Mouse (Mus musculus) monocyte, adult 5-6 weeks (primary cell): Measurements from ENCODE around the gene Kif22. TPM values are rescaled to one million over a fixed set of nuclear protein-coding genes. Genes with fewer than 3 reads are reported as not detected.
"Not testable (repeated sequence)": the region's sequence is repeated elsewhere in the genome, so short reads cannot be mapped to it uniquely, and the experiment has no call there.

Experiments
- ATAC-seq: fragments of 153-309, 156-312 bp; replicated peaks from 2 replicates; pipeline ENCODE4 v1.8.0; 2017; ENCODE audit warnings: mild to moderate bottlenecking; ENCODE audit not compliant: low TSS enrichment, insufficient number of reproducible peaks, severe bottlenecking, poor library complexity, low FRiP score
- total RNA-seq: library from RNA; stranded (forward); fragments of 200-1000, 200-491, 200-594 nt; gene quantifications from 3 replicates; pipeline ENCODE4 v1.2.3, GENCODE M21; 2017

Kif22 gene
- 0.85 to 3.7 TPM (median 0.97 TPM) in 3 replicates for total RNA-seq

DNA sequence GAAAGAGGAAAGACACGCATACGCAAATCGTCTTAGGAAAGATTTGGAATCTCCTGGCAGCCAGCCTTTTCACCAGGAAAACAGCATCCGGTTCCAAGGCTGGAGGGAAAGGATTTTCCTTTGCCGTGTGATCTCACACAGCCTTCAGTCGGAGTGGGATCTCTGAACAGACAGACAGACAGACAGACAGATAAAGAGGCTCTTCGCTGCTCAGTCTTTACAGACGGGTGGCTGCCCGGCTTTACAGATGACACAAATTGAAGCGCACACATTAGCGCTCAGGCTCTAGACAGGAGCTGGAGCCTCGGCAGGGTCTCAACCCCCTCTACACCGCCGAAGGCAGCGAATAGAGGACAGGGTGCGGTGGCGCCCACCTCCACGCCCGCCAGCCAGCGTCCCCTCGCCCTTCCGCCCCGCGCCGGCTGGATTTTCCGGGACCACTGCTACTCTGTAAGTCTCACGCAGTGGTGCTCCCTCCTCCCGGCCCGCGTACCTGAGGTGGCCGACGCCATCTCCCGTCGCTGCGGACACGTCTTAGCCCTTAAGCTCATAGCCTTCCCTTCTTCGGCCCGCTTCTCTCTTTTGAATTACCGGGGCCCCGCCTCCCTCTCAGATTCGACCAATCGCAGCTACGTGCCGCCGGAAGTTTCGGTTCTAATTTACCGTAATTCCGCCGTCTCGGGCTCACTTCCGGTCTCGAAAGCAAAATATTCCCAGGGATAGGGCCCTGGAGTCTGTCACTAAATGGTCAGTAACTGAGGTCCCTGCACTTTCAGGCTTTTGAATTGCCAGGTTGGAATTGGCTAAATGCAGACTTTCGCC is at the start of gene Kif22:
TSS of gene Kif22 (minus strand) at position 621 of the 822 bp plus-strand sequence.
- peak; percentile 100 for ATAC-seq

DNA sequence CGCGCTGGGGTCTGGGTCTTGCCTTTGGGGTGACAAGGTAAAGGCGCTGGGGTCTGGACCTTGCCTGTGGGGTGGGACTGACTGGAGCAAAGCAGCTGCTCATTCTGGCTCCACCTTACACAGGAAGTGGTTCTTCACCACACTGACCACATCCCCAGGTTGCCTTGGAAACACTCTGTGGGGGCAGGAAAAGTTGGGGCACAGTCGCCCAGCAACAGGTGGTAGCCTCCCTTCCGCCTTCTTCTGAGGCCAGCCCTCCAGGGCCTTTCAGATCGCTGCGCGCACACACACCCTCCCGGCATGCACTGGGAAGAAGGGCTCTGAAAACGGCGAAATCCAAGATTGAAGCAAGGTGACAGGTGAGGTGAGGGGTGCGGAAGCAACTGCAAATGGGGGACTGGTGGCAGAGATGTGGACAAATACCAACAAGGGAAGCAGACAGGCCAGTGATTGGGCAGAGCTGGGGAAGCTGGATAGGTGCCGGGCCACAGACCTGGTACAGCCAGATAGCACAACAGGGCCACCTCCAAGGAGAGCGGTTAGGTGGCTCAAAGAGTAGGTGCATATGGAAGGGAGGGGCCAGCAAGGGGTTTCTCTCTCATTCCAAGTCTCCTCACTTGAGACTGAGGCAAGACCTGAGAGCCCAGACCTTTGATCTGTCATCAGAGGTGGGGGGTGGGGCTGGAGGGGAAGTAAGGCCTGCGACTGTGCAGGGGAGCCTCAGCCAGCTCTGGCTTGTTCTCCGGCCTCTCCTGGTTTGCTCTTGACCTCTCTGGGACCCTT is 49.0 kb upstream of the Kif22 start, which contains the start of gene AI467606:
TSS of gene AI467606 (plus strand) at position 246 of the 783 bp plus-strand sequence.
- ATAC-seq = peak; percentile 98

DNA sequence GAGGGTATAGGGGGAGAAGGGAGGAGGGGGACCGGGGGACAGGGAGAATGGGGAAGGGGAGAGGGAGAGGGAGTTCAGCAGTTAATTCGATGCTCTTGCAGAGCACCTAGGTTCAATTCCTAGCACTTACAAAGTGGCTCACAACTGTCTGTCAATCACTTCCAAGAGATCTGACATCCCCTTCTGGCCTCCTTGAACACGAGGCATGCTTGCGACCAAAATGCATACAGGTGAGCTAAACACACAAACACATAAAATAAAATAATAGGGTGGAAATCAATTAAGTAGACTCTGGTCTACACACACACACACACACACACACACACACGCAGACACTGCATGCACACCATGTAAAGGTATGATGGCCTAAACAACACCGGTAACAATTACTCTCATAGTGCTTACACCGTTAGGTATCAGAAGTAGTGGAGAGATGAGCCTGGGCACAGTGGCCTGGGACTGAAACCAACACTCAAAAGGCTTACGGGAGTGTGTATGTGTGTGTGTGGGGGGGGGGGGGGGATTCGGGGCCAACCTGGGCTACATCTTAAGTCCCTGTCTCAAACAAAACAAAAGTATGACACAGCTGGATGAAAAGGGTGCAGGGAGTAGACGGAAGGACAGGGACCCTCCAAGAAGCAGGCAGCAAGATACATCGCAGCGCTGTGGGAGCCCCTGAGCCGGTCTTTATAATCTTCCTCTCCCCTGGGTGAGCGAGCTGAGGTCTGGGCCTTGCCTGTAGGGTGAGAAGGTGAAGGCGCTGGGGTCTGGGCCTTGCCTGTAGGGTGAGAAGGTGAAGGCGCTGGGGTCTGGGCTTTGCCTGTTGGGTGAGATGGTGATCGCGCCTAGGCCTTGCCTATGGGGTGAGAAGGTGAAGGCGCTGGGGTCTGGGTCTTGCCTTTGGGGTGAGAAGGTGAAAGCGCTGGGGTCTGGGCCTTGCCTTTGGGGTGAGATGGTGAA is 48.2 kb upstream of the Kif22 start:
- no peak for ATAC-seq

DNA sequence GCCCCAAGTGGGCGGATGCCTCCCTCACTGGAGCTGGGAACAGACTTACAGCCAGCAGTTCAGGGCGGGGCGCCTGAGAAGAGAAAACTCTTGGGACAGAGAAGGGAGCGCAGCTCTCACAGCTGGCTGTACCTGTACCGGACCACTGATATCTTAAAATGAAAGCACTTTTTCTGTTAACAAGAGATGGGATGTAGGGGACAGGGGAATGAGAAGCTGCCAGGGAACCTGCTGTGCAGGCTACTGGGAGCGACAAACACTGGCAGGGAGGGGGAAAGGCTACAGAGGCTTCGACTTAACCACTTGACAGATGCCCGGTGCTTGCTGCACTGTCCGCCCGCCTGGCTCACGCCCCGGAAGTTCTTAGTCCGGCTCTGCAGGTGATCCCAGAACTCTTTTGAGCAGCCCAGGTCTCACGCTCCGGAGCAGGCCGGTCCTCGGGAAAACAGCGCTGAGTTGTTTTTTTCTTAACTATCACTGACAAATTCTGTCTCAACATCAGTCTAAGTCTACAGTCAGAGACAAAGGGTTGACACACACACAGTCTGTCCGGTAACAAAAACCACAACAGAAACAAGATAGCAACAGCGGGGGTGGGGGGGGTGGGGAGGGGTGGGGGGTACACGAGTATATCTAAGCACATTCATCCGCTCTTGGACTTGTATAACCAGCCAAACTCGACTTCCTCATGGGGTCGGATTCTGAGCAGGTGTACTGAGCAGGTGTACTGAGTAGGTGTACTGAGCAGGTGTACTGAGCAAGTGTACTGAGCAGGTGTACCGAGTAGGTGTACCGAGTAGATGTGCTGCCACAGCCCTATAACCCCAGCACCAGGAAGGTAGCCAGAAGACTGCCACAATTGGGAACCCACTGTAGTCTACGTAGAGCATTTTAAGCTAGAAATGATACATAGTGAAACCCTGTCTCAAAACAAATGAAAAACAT is 46.9 kb upstream of the Kif22 start:
- ATAC-seq = no peak

DNA sequence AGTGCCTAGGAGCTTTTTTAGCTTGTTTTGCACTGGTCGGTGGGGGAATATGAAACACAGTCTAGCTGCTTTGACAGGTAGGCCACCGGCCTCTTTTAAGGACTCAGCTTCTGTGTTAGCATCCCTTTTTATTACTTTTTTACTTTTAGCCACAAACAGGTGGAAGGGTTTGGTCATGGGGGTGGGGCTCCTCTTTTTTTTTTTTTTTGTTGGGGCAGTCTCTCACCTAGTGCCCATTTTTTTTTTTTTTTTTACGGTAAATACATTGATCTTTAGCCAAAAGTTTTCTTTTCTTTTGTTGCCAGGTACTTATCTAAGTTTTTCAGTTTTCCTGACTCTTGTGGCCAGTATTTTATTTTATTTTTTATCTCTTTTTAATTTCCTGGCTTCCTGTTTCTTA is 45.8 kb upstream of the Kif22 start:
- ATAC-seq = no peak

DNA sequence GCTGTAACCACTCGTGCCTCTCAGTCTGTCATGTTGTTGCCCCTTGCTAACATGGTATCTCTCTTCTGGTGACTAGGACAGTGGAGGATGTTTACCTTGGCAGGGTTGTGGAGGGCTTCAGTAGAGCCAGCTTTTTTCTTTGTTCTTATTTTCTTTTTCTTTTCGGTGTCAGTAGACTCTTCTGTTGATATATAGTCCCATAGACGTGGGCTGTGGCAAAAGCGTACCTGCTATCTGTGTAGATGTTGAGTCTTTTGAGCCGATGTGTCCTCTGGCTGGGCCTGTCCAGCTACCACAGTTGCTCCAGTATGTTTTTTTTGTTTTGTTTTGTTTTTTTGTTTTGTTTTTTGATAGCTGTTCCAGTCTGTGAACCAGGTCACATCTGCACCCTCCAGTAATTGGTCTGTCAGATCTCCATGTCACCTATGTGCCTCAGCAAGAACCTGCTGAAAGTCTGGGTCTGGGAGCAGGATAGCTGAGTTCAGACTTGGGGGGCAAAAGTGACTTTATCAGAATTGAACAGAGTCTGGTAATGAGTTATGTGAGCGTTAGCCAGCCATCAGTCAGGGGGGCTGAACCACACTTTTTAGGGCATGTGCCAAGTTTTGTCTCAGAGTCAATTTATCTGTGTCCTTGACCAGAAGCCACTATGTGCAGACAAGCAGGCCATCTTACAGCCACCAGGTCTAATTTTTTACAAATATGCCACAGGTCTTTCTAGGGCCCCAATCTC is 45.2 kb upstream of the Kif22 start, which contains the start of gene Zg16:
TSS of gene Zg16 (minus strand) at position 51 of the 733 bp plus-strand sequence.
- not testable (repeated sequence) for ATAC-seq

DNA sequence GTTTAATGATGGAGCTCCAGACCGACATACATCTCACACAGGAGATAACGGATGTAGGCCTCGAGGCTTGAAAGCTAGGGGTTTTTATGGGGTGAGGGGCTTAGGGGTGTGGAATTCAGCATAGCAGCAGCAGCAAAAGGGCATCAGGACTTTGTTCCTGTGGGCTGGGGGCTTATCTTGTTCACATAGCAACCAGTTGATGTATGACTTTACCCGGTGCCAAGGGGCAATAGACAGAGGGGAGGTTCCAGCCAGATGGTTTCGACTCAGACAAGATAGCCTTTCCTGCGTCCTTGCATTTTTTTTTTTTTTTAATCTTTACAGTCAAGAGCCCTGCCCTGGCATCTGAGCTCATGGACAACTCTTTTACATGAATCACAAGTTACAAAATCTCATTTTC is 43.5 kb upstream of the Kif22 start:
- not testable (repeated sequence) for ATAC-seq

DNA sequence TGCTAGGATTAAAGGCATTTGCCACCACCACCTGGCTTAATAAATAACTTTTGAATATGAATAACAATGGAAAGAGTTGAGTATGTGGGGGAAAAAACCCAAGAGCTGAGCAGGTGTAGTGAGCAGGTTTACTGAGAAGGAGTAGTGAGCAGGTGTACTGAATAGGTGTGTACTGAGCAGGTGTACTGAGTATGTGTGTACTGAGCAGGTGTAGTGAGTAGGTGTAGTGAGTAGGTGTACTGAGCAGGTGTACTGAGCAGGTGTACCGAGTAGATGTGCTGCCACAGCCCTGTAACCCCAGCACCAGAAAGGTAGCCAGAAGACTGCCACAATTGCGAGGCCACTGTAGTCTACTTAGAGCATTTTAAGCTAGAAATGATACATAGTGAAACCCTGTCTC is 42.5 kb upstream of the Kif22 start:
- ATAC-seq = no peak

DNA sequence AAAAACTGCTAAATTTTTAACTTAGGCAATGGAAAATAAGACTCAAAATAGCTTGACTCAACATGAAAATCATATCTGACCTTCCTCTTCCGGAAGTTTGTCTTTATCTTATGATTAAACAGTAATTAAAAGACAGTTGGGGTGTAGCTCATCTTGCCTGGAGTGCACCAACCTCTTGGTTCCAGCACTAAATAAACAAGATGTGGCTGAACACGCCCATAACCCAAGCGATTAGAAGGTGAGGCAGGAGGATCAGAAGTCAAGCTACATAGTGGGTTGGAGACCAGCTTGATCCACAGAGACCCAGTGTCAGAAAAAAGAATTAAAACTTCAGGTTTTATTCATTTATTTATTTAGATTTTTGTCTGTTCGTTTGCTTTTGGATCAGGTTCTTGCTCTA is 41.4 kb upstream of the Kif22 start:
- ATAC-seq = no peak

DNA sequence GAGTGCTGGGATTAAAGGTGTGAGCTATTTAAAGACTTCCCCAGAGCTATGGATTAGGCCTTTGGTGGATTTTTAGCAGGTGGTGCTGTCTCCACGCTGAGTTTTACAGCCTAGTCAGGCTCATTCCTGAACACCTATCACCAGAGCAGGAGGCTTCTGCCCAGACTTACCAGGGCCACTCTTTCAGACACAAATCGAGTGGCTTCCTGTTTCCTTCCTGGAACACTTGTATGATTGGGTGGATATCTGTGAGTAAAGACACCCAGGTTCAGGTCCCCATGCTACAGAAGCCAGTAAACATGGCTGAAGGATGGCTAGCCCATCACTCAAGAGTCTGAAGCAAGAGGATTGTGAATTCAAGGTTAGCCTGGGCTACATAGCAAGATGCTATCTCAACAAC is 40.7 kb upstream of the Kif22 start:
- no peak for ATAC-seq

DNA sequence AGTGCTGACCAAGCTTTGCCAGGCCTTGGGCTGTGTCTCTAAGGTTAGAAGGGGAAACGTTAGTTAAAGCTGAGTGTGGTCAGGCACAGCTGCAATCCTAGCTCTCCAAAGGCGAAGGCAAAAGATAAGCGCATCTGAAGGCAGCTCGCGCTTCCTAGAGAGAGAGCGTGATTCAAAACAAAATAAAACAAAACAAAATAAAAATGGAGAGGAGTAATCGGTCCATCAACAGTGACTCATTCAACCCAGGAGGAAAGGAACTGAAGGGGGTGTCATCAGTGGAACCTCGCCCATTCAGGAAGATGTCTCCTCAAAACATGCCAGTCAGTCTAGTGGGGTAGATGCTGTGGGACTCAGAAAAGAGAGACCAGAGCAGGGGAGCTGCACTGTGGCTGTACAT is 40.0 kb upstream of the Kif22 start:
- no peak for ATAC-seq

DNA sequence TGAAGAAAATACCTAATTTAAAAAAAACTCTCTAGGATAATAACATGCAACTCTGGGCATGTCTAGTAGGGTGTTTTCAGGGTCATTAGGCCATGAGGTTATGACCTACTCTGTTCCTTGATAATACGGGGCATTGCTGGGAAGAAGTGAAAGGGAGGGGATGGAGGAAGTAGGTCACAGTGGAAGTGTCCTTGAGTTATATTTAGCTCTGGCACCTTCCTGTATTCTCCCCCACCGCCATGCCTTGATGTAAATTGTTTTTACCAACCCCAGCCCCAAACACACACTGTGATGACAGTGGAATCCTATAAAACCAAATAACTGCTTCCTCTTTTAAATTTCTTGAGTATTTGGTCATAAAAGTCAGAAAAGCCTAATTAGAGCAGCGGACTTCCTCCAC is 37.8 kb upstream of the Kif22 start:
- peak; percentile 97 for ATAC-seq

DNA sequence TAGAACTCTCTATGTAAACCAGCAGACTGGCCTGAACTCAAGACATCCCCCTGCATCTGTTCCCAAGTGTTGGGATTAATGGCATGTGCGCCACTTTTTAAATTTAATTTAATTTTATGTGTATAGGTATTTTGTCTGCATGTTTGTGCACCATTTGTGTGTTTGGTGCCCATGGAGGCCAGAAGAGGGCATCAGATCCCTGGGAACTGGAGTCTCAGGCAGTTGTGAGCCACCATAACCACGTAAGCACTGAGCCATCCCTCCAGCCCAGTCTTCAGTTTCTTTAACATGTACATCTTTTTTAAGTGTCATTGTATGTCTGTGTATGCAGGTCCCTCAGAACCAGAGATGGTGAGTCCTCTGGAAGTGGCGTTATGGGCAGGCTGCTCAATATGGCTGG is 35.4 kb upstream of the Kif22 start:
- ATAC-seq = no peak

DNA sequence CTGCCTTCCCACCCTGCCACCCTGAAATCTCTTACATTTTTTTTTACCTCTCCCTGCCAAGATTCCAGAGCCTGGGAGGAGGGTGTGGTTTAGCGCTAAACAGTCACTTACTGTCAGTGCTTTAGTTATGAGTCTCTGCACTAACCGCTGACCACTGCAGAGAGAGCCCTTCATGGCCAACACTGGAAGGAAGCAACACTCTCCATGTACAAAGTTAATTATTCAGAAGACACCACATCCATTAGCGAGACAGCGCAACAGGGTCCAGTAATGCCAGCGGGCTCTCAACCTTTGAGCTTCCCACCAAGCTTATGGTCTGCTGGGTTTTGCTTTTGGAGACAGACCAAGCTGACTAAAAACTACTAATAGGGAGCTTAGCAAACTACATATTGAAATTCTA is 33.9 kb upstream of the Kif22 start:
- ATAC-seq = no peak

DNA sequence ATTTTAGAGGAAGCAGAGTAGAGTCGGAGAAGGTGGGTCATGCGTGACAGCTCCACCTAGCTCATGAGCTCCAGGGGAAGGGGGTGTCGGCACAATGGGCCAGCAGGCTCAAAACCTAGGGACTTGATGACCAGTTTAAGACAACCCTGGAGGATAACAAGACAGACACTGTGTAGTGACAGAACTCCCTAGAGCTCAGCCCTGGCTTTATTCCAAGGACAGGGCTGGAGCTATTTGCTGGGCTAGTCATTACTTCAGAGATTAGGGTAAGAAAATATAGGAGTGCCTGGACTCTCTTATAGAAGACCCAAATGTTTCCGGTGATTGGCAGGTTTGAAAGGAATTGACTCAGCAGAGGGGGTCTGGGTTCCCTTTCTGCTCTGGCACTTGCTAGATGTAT is 30.9 kb upstream of the Kif22 start:
- no peak for ATAC-seq

DNA sequence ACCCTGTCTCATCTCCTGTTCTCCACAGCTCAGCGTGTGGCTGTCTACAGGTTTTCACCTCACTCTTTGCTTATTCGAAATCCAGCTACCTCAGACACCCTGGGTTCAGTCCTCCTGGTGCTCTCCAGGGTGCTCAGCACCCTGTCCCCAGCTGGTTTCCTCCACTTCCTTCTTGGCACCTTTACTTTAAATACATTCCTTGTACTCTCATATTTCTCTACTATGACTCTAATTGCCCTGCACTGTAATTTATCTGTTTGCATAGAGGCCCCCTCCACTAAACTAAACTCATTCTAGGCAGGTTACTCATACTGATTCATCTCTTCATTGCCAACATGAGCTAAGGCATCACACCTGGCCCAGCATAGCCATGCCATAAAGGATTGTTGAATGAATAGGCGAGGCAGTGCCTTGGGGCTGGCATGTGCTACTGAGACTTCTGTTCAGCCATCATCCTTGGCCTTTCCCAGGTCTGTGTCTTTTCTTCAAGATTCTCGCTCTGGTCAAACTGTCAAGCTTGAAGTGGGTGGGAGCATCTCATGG is 28.7 kb upstream of the Kif22 start:
- no peak for ATAC-seq

DNA sequence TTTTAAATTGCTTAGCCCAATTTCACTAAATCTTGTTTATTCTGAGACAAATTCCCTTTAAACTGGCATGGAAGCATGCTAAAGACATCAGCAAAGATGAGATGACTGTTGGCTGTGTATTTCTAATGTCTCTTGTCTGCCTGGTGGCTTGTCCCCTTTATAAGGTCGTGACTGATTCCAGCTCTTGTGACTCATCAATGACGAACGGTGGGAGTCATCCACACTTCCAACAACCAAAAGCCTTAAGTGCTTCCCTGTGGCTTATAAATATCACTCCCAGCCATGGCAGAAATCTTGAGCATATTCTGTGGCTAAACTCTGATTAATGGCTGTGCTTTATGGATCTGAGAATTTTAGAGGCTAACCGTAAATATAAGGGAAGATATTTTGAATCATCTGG is 24.0 kb upstream of the Kif22 start:
- ATAC-seq = no peak
